Mouse (Mus musculus) thymus, postnatal 25 days (tissue): Measurements from ENCODE around the gene Pnrc2.

Experiments used
- DNase-seq: peaks from one replicate; pipeline ENCODE4 v3.0.0; 2022

Pnrc2 gene

GRCm38 (mm10) chr4:135868996-135869395 lies 4.7 kb downstream of the Pnrc2 start:
- DNase-seq = peak; percentile 33

GRCm38 (mm10) chr4:135857597-135858186 lies 16.0 kb downstream of the Pnrc2 start:
- no peak for DNase-seq

GRCm38 (mm10) chr4:135856223-135857091 lies 17.2 kb downstream of the Pnrc2 start:
- peak; percentile 51 for DNase-seq

- DNase-seq = peak; percentile 95
Observed at GRCm38 (mm10) chr4:135855536-135856222, 18.0 kb downstream of the Pnrc2 start, which contains the start of gene Srsf10. TSS of gene Srsf10 (plus strand) at chr4:135855747.

GRCm38 (mm10) chr4:135855080-135855479 lies 18.6 kb downstream of the Pnrc2 start:
- DNase-seq = no peak

GRCm38 (mm10) chr4:135854630-135855029 lies 19.0 kb downstream of the Pnrc2 start:
- DNase-seq = no peak

GRCm38 (mm10) chr4:135853987-135854546 lies 19.6 kb downstream of the Pnrc2 start:
- no peak for DNase-seq

- no peak for DNase-seq
Observed at GRCm38 (mm10) chr4:135851942-135852341, 21.7 kb downstream of the Pnrc2 start.

GRCm38 (mm10) chr4:135850411-135851095 lies 23.1 kb downstream of the Pnrc2 start:
- peak; percentile 55 for DNase-seq

GRCm38 (mm10) chr4:135847581-135847980 lies 26.1 kb downstream of the Pnrc2 start:
- no peak for DNase-seq

- DNase-seq = no peak
Observed at GRCm38 (mm10) chr4:135844400-135844799, 29.2 kb downstream of the Pnrc2 start.

GRCm38 (mm10) chr4:135839293-135840011 lies 34.2 kb downstream of the Pnrc2 start:
- no peak for DNase-seq

GRCm38 (mm10) chr4:135838925-135839292 lies 34.7 kb downstream of the Pnrc2 start:
- DNase-seq = no peak

- no peak for DNase-seq
Observed at GRCm38 (mm10) chr4:135834124-135834717, 39.4 kb downstream of the Pnrc2 start.

- DNase-seq = no peak
Observed at GRCm38 (mm10) chr4:135833301-135834123, 40.1 kb downstream of the Pnrc2 start.

GRCm38 (mm10) chr4:135832070-135832469 lies 41.6 kb downstream of the Pnrc2 start:
- no peak for DNase-seq

- no peak for DNase-seq
Observed at GRCm38 (mm10) chr4:135828491-135828890, 45.2 kb downstream of the Pnrc2 start.

- no peak for DNase-seq
Observed at GRCm38 (mm10) chr4:135824254-135824653, 49.4 kb downstream of the Pnrc2 start.

- peak; percentile 49 for DNase-seq
Observed at GRCm38 (mm10) chr4:135823298-135823697, 50.4 kb downstream of the Pnrc2 start.

GRCm38 (mm10) chr4:135821772-135822171 lies 51.9 kb downstream of the Pnrc2 start:
- DNase-seq = no peak
